ENCODE assay signal across 25 mouse cellular contexts in the genomic region with DNA sequence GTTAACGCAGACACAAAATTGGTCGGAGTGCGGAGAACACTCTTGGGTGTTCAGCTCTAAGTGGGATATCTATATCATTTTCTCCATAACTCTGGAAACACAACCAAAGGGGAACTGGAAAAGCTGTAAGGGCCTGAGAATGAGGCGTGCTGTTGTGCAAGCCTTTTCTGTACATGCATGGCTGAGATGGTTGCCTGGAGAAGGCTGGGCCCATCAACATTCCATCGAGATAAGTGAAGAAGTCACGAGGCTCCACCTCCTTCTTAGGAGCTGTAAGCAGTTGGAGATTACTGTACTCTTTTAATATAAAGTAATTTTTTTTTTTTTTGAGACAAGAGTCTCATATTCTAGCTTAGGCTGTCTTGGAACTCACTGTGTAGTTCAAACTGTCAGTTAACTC. TPM values are rescaled to one million over a fixed set of nuclear protein-coding genes. Genes with fewer than 3 reads are reported as not detected.
DNase-seq lines count a peak whose midpoint lies in the region; ATAC-seq and TF ChIP-seq lines count a peak whose summit lies in the region.
"Had no signal": no experiment of that assay in that cellular context is flagged by ENCODE, and none has a peak within 500 bp of the region (broad histone marks: within the 10 kb centered on the region; RNA-seq: fewer than 3 reads in every experiment).

No protein-coding gene starts in this region.

- no peak for TF ChIP-seq CTCF in lung, embryonic 14.5 days (IDR thresholded peaks at IDR 0.05; ENCODE audit: low read depth)

- no peaks in the 10 kb centered on the region for H3K36me3 ChIP-seq in lung, embryonic 14.5 days (ENCODE audit: insufficient read depth)
- H3K36me3 ChIP-seq in forebrain, embryonic 11.5 days (ENCODE audit: control insufficient read depth, insufficient read depth, low read length) = no peaks in the 10 kb centered on the region
- 0 out of 2 replicates have a peak, but pooled peaks cover 3% of the 10 kb centered on the region for H3K36me3 ChIP-seq in hindbrain, embryonic 13.5 days
- H3K36me3 ChIP-seq: embryonic facial prominence, embryonic 15.5 days; forebrain, embryonic 10.5 days; hindbrain, embryonic 12.5 days had no signal

- no peaks in the 10 kb centered on the region for H3K27me3 ChIP-seq in lung, embryonic 14.5 days (ENCODE audit: insufficient read depth, low read length)
- no peaks in the 10 kb centered on the region for H3K27me3 ChIP-seq in forebrain, embryonic 11.5 days (ENCODE audit: control insufficient read depth, insufficient read depth, low read length)
- H3K27me3 ChIP-seq in hindbrain, embryonic 13.5 days = no peaks in the 10 kb centered on the region
- H3K27me3 ChIP-seq: CH12.LX; embryonic facial prominence, embryonic 15.5 days; hindbrain, embryonic 12.5 days had no signal

- WGBS in lung, embryonic 14.5 days = 63% methylated on average over 6 of the region's 6 CpGs
- WGBS in forebrain, embryonic 11.5 days = 92% methylated on average over 6 of the region's 6 CpGs
- WGBS in hindbrain, embryonic 13.5 days = 93% methylated on average over 6 of the region's 6 CpGs

- no peaks in the 10 kb centered on the region for H3K9me3 ChIP-seq in lung, embryonic 14.5 days (ENCODE audit: low read depth, low read length)
- no peaks in the 10 kb centered on the region for H3K9me3 ChIP-seq in forebrain, embryonic 11.5 days (ENCODE audit: control insufficient read depth, low read length)
- H3K9me3 ChIP-seq in hindbrain, embryonic 13.5 days = no peaks in the 10 kb centered on the region
- H3K9me3 ChIP-seq: embryonic facial prominence, embryonic 15.5 days; forebrain, embryonic 10.5 days; hindbrain, embryonic 12.5 days had no signal

- peak; percentile 47; the same call in 1 of the 2 replicates for ATAC-seq in granulocyte monocyte progenitor cell, adult 5-6 weeks (replicated peaks; ENCODE audit: poor library complexity, severe bottlenecking)
- ATAC-seq in lung, embryonic 14.5 days (ENCODE audit: insufficient read depth) = no peak
- ATAC-seq in forebrain, embryonic 11.5 days (replicated peaks; ENCODE audit: low FRiP score) = no peak
- ATAC-seq in hindbrain, embryonic 13.5 days (ENCODE audit: low FRiP score) = no peak
- ATAC-seq: forebrain, embryonic 16.5 days; hindbrain, postnatal 0 days had no signal

- H3K4me3 ChIP-seq in lung, embryonic 14.5 days (ENCODE audit: low read depth, low read length) = no peak overlapping the region
- no peak overlapping the region for H3K4me3 ChIP-seq in forebrain, embryonic 11.5 days (ENCODE audit: low read depth, low read length)
- H3K4me3 ChIP-seq in hindbrain, embryonic 13.5 days = no peak overlapping the region
- H3K4me3 ChIP-seq: embryonic facial prominence, embryonic 15.5 days; erythroblast, embryonic 14.5 days; forebrain, embryonic 10.5 days; hindbrain, embryonic 12.5 days had no signal

- H3K4me1 ChIP-seq in lung, embryonic 14.5 days (ENCODE audit: insufficient read depth) = no peaks in the 10 kb centered on the region
- H3K4me1 ChIP-seq in forebrain, embryonic 11.5 days (replicated peaks; ENCODE audit: control insufficient read depth, insufficient read depth, low read length) = no peaks in the 10 kb centered on the region
- H3K4me1 ChIP-seq in hindbrain, embryonic 13.5 days (replicated peaks) = no peaks in the 10 kb centered on the region
- H3K4me1 ChIP-seq: embryonic facial prominence, embryonic 15.5 days; forebrain, embryonic 10.5 days; hindbrain, embryonic 12.5 days had no signal

- H3K27ac ChIP-seq in lung, embryonic 14.5 days (ENCODE audit: low read depth) = no peak overlapping the region
- no peak overlapping the region for H3K27ac ChIP-seq in forebrain, embryonic 11.5 days (ENCODE audit: low read depth, low read length)
- H3K27ac ChIP-seq in hindbrain, embryonic 13.5 days = no peak overlapping the region
- H3K27ac ChIP-seq: embryonic facial prominence, embryonic 15.5 days; forebrain, embryonic 10.5 days; hindbrain, embryonic 12.5 days; hindbrain, postnatal 0 days had no signal

- H3K4me2 ChIP-seq in lung, embryonic 14.5 days = no peak overlapping the region
- H3K4me2 ChIP-seq in forebrain, embryonic 11.5 days (ENCODE audit: low read depth, low read length, severe bottlenecking) = no peak overlapping the region
- no peak overlapping the region for H3K4me2 ChIP-seq in hindbrain, embryonic 13.5 days
- H3K4me2 ChIP-seq: embryonic facial prominence, embryonic 15.5 days; hindbrain, embryonic 12.5 days had no signal

- no peak overlapping the region for H3K9ac ChIP-seq in lung, embryonic 14.5 days
- no peak overlapping the region for H3K9ac ChIP-seq in forebrain, embryonic 11.5 days (ENCODE audit: low read length)
- no peak overlapping the region for H3K9ac ChIP-seq in hindbrain, embryonic 13.5 days
- H3K9ac ChIP-seq: embryonic facial prominence, embryonic 15.5 days; hindbrain, embryonic 12.5 days had no signal

- peak; percentile 32 for DNase-seq in lung, embryonic 14.5 days
- peak; percentile 45 for DNase-seq in lung, postnatal 10 days
- DNase-seq in lung, postnatal 4 days = peak; percentile 46 to 73
- DNase-seq in forebrain, embryonic 11.5 days (ENCODE audit: low spot score) = no peak
- DNase-seq in gastrocnemius, postnatal 10 days = no peak
- DNase-seq: adrenal gland, adult 8-10 months; adrenal gland, postnatal 36 days; cerebellum, adult 2 months; cerebellum, postnatal 10 days; embryo, embryonic 11 days; gastrocnemius, postnatal 14 days; heart, postnatal 10 days; heart, postnatal 4 days had no signal

RNA-seq across cellular contexts. Expression of gene Ppp3r2, which starts 5.8 kb away (rescaled TPM):
- not detected in 2 replicates for total RNA-seq in granulocyte monocyte progenitor cell, adult 5-6 weeks (2014; fragmentation: Nextera tagmentation)
- total RNA-seq in granulocyte monocyte progenitor cell, adult 5-6 weeks (2017) = not detected in 2 replicates
- polyA plus RNA-seq in lung, embryonic 14.5 days (2014; fragmentation: Nextera tagmentation; extraction: Ambion mirVana) = 0.08 TPM in 1 of 2 replicates, not detected in the other
- polyA plus RNA-seq in forebrain, embryonic 11.5 days (2014; fragmentation: Nextera tagmentation; extraction: Ambion mirVana) = not detected in 2 replicates
- polyA plus RNA-seq in hindbrain, embryonic 13.5 days (2015; fragmentation: Nextera tagmentation; extraction: Ambion mirVana) = 0.28 and 0.42 TPM in 2 replicates
- under 1 TPM in 1 of 2 experiments, not detected in 1; 0.07 TPM for total RNA-seq in gastrocnemius, postnatal 10 days (2021)
- total RNA-seq: adrenal gland, adult 8-10 months; adrenal gland, postnatal 36 days; CH12.LX; common myeloid progenitor, adult 5-6 weeks; gastrocnemius, postnatal 14 days; heart, postnatal 10 days; heart, postnatal 4 days had no signal
- polyA plus RNA-seq: embryonic facial prominence, embryonic 11.5 days; erythroblast, embryonic 14.5 days; forebrain, embryonic 10.5 days; heart, embryonic 14.5 days had no signal

RNA-seq across cellular contexts. Expression of gene Rnf20, which starts 44.3 kb away (rescaled TPM):
- 37.5 and 58.0 TPM in 2 replicates for total RNA-seq in granulocyte monocyte progenitor cell, adult 5-6 weeks (2014; fragmentation: Nextera tagmentation)
- 93.9 and 105 TPM in 2 replicates for total RNA-seq in granulocyte monocyte progenitor cell, adult 5-6 weeks (2017)
- polyA plus RNA-seq in lung, embryonic 14.5 days (2014; fragmentation: Nextera tagmentation; extraction: Ambion mirVana) = 56.9 and 59.6 TPM in 2 replicates
- polyA plus RNA-seq in forebrain, embryonic 11.5 days (2014; fragmentation: Nextera tagmentation; extraction: Ambion mirVana) = 71.7 and 76.9 TPM in 2 replicates
- 57.8 and 58.4 TPM in 2 replicates for polyA plus RNA-seq in hindbrain, embryonic 13.5 days (2015; fragmentation: Nextera tagmentation; extraction: Ambion mirVana)
- total RNA-seq in gastrocnemius, postnatal 10 days (2021) = 10 to 100 TPM; 32.0 to 37.4 TPM

Comparison
In these comparisons a context has a peak if more than half of its experiments do, and no peak if none do; other contexts are left out.
1. DNase-seq: peak in lung, embryonic 14.5 days (single experiment), lung, postnatal 10 days (single experiment) and lung, postnatal 4 days (2 of 2); none in forebrain, embryonic 11.5 days (single experiment) and gastrocnemius, postnatal 10 days (single experiment).